Mouse (Mus musculus) heart, embryonic 13.5 days (tissue): ENCODE data around the gene Tmem201. TPM values are rescaled to one million over a fixed set of nuclear protein-coding genes. Genes with fewer than 3 reads are reported as not detected.
"Not testable (repeated sequence)": the region's sequence is repeated elsewhere in the genome, so short reads cannot be mapped to it uniquely, and the experiment has no call there.

Experiments
- ATAC-seq: fragments of 200-750 bp; cut with Nextera tagmentation; 2 replicates; pipeline ENCODE4 v1.8.0; 2017; ENCODE audit warnings: moderate TSS enrichment; ENCODE audit not compliant: insufficient number of reproducible peaks, low FRiP score, low TSS enrichment; ENCODE audit errors: extremely low read depth
- H3K27ac ChIP-seq: fragments of 300-500 bp; sonication (generic); replicated peaks from 2 replicates; pipeline ENCODE4 v1.5.1; 2015; ENCODE audit warnings: moderate library complexity, mild to moderate bottlenecking, inconsistent platforms
- H3K27me3 ChIP-seq: fragments of 300-500 bp; sonication (generic); replicated peaks from 2 replicates; pipeline ENCODE4 v1.6.1; 2015; ENCODE audit warnings: mild to moderate bottlenecking, inconsistent platforms
- H3K36me3 ChIP-seq: fragments of 300-500 bp; sonication (generic); 2 replicates; pipeline ENCODE4 v1.6.1; 2015; ENCODE audit warnings: mild to moderate bottlenecking, inconsistent platforms
- H3K4me1 ChIP-seq: fragments of 300-500 bp; sonication (generic); 2 replicates; pipeline ENCODE4 v1.6.1; 2015; ENCODE audit warnings: inconsistent platforms
- H3K4me2 ChIP-seq: fragments of 300-500 bp; sonication (generic); 2 replicates; pipeline ENCODE4 v1.6.1; 2015; ENCODE audit warnings: inconsistent platforms, mild to moderate bottlenecking, moderate library complexity
- H3K4me3 ChIP-seq: fragments of 300-500 bp; sonication (generic); 2 replicates; pipeline ENCODE4 v1.5.1; 2015; ENCODE audit warnings: moderate library complexity, mild to moderate bottlenecking, inconsistent platforms
- H3K9ac ChIP-seq: fragments of 300-500 bp; sonication (generic); 2 replicates; pipeline ENCODE4 v1.6.1; 2015; ENCODE audit warnings: inconsistent platforms, mild to moderate bottlenecking, moderate library complexity
- H3K9me3 ChIP-seq: fragments of 300-500 bp; sonication (generic); 2 replicates; pipeline ENCODE4 v1.6.1; 2016; ENCODE audit warnings: inconsistent platforms
- WGBS: fragments of 180-500 bp; shearing (Covaris S2); methylation state at CpG from one replicate; pipeline ENCODE4 v1.1.7; 2015; ENCODE audit warnings: mixed read lengths; 5-methylcytosine and 5-hydroxymethylcytosine counted together
- polyA plus RNA-seq: library from polyadenylated mRNA; unstranded; fragments of >200 nt; fragmentation: Nextera tagmentation; extraction: Ambion mirVana; gene quantifications from 2 replicates; pipeline ENCODE4 v1.2.1, GENCODE M21; 2015

The Tmem201 gene
- polyA plus RNA-seq, 1 experiment from 2014 or later: 41.4 TPM

- 0 out of 2 replicates have a peak, but pooled peaks have one; percentile 29 for ATAC-seq
- H3K27ac ChIP-seq: peak overlapping the region; percentile 63
- WGBS: under 1% methylated on average over 65 of the region's 65 CpGs
Measured at GRCm38 (mm10) chr4:149773408-149774093, 35.7 kb upstream of the Tmem201 start.

GRCm38 (mm10) chr4:149772394-149772793 is 34.5 kb upstream of the Tmem201 start:
- Histone ChIP-seq H3K4me3 (no peak overlapping the region), H3K27ac (no peak overlapping the region), H3K9me3 (no peaks in the 10 kb centered on the region), H3K27me3 (0 out of 2 replicates have a peak, but pooled peaks cover 2% of the 10 kb centered on the region), H3K9ac (peak overlapping the region; percentile 11; the same call in 1 of the 2 replicates), H3K4me2 (peak overlapping the region; percentile 100; the same call in 1 of the 2 replicates), H3K36me3 (no peaks in the 10 kb centered on the region), H3K4me1 (peaks cover 25% of the 10 kb centered on the region)
- 38% methylated on average over 2 of the region's 2 CpGs for WGBS
- no peak for ATAC-seq

More at GRCm38 (mm10) chr4:149773408-149774093, 35.7 kb upstream of the Tmem201 start:
- Histone ChIP-seq H3K4me2 (peak overlapping the region; percentile 100), H3K27me3 (peaks cover 6% of the 10 kb centered on the region; the same call in 1 of the 2 replicates), H3K4me1 (peaks cover 29% of the 10 kb centered on the region), H3K36me3 (no peaks in the 10 kb centered on the region), H3K9me3 (no peaks in the 10 kb centered on the region), H3K9ac (peak overlapping the region; percentile 89), H3K4me3 (peak overlapping the region; percentile 82)

GRCm38 (mm10) chr4:149765201-149765600 is 27.4 kb upstream of the Tmem201 start:
- no peak overlapping the region for H3K4me3 ChIP-seq
- H3K27ac ChIP-seq: no peak overlapping the region
- no peaks in the 10 kb centered on the region for H3K4me1 ChIP-seq
- H3K27me3 ChIP-seq: no peaks in the 10 kb centered on the region
- no peaks in the 10 kb centered on the region for H3K9me3 ChIP-seq
- no peak overlapping the region for H3K9ac ChIP-seq
- H3K36me3 ChIP-seq: peaks cover 4% of the 10 kb centered on the region; the same call in 1 of the 2 replicates
- WGBS: 89% methylated on average over 5 of the region's 5 CpGs
- no peak overlapping the region for H3K4me2 ChIP-seq
- ATAC-seq: no peak

DNA sequence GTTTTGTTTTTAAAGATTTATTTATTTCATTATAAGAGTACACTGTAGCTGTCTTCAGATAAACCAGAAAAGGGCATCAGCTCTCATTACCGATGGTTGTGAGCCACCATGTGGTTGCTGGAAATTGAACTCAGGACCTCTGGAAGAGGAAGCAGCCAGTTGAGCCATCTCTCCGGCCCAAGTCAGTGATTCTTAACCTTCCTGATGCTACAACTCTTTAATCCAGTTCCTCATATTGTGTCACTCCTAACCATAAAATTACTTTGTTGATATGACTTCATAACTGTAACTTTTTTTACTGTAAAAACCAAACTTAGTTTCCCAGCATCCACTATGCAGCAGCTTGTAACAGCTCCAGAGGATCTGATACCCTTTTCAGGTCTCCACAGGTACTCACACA is 25.5 kb upstream of the Tmem201 start:
- Histone ChIP-seq H3K36me3 (peaks cover 4% of the 10 kb centered on the region; the same call in 1 of the 2 replicates), H3K4me3 (no peak overlapping the region), H3K27me3 (no peaks in the 10 kb centered on the region), H3K4me2 (no peak overlapping the region), H3K27ac (no peak overlapping the region), H3K9me3 (no peaks in the 10 kb centered on the region), H3K9ac (no peak overlapping the region), H3K4me1 (no peaks in the 10 kb centered on the region)
- 86% methylated on average over 2 of the region's 2 CpGs for WGBS
- ATAC-seq: no peak

DNA sequence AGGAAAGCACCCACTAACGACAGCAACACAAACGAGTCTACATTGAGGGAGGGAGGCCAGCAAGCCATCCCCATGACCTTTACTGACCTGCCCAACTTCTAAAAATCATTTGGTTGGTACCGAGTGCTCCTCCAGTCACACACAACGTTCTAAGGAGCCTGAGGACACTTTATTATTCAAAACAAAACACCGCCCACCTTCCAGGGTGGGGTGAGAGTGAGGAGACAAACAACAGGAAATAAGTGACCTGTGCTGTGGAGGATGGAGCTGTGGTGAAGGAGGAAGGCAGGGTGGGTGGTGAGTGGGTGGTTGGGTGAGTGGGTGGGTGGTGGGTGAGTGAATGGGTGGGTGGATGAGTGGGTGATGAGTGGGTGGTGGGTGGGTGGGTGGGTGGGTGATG is 21.7 kb upstream of the Tmem201 start:
- WGBS: 69% methylated on average over 5 of the region's 5 CpGs

DNA sequence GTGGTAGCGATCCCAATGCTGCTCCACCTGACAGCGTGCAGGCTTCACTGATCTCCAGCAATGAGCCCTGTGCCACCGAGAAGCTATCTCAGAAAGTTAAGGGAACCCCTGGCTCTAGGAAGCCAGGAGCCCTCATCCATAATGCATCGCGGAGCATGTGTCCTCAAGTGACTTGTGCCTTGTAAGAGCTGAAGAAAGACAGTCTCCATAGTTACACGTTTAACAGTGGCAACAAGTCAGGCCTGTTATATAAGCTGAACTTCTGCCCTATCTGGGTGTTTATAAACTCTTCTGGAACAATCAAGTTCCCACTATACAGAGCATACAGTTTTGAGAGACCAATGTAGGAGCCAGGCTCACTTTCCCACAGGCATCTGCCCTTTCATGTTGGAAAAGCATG is 20.6 kb upstream of the Tmem201 start:
- Histone ChIP-seq H3K4me1 (no peaks in the 10 kb centered on the region), H3K36me3 (peaks cover 10% of the 10 kb centered on the region), H3K4me2 (no peak overlapping the region), H3K9ac (no peak overlapping the region), H3K27me3 (no peaks in the 10 kb centered on the region), H3K27ac (no peak overlapping the region), H3K9me3 (no peaks in the 10 kb centered on the region), H3K4me3 (no peak overlapping the region)
- no peak for ATAC-seq
- 77% methylated on average over 6 of the region's 6 CpGs for WGBS

More for the DNA sequence above, 21.7 kb upstream of the Tmem201 start:
- Histone ChIP-seq H3K27me3 (no peaks in the 10 kb centered on the region), H3K4me1 (no peaks in the 10 kb centered on the region), H3K36me3 (peaks cover 10% of the 10 kb centered on the region), H3K9ac (no peak overlapping the region), H3K27ac (no peak overlapping the region), H3K9me3 (no peaks in the 10 kb centered on the region), H3K4me3 (no peak overlapping the region), H3K4me2 (no peak overlapping the region)
- ATAC-seq: no peak

- 81% methylated on average over 7 of the region's 7 CpGs for WGBS
- not testable (repeated sequence) for H3K9me3 ChIP-seq, H3K4me2 ChIP-seq, H3K27ac ChIP-seq, ATAC-seq, H3K9ac ChIP-seq, H3K4me1 ChIP-seq, H3K27me3 ChIP-seq, H3K4me3 ChIP-seq
- H3K36me3 ChIP-seq: peaks cover 10% of the 10 kb centered on the region
Measured at GRCm38 (mm10) chr4:149756546-149756945, 18.7 kb upstream of the Tmem201 start.

- H3K4me2 ChIP-seq: no peak overlapping the region
- H3K27me3 ChIP-seq: 0 out of 2 replicates have a peak, but pooled peaks cover 3% of the 10 kb centered on the region
- no peak for ATAC-seq
- 0 out of 2 replicates have a peak, but pooled peaks cover 5% of the 10 kb centered on the region for H3K4me1 ChIP-seq
- H3K36me3 ChIP-seq: peaks cover 10% of the 10 kb centered on the region; the same call in 1 of the 2 replicates
- H3K9ac ChIP-seq: no peak overlapping the region
- H3K27ac ChIP-seq: no peak overlapping the region
- WGBS: 76% methylated on average over 3 of the region's 3 CpGs
- H3K4me3 ChIP-seq: no peak overlapping the region
- H3K9me3 ChIP-seq: no peaks in the 10 kb centered on the region
Measured at GRCm38 (mm10) chr4:149752836-149753235, 15.0 kb upstream of the Tmem201 start.

DNA sequence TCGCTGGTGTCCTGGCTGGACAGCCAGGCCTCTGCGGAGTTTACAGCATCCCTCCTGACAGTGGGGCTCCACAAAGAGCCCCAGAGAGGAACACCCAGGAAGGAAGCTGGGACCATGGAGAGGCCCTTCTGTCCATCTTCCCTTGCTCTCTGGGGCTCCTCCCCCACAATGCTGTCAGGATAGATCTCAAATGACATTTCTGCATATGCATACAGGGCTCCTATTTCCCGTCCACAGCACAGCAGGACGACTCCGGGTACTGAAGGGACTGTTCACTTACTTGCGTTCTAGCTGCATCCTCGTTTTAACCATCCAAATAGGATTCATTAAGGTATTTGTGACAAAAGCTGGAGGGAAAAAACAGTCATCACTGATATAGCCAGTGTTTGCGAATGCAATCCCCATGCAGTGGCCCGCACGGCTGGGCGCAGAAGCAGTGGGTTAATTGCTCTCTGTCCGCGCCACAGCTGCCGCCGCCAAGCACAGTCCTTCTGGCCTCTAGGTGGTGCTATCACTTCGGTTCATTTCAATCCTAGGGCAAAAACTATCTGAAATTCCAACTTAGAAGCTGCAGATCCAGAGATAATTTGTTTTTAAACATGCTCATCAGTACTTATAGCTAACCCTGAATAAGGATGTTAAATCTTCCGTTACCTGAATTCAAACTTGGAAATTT is 14.4 kb upstream of the Tmem201 start:
- H3K4me1 ChIP-seq: 0 out of 2 replicates have a peak, but pooled peaks cover 5% of the 10 kb centered on the region
- no peak overlapping the region for H3K27ac ChIP-seq
- no peak overlapping the region for H3K4me3 ChIP-seq
- peak overlapping the region; percentile 26; the same call in 1 of the 2 replicates for H3K4me2 ChIP-seq
- peaks cover 10% of the 10 kb centered on the region; the same call in 1 of the 2 replicates for H3K36me3 ChIP-seq
- no peak for ATAC-seq
- 0 out of 2 replicates have a peak, but pooled peaks cover 3% of the 10 kb centered on the region for H3K27me3 ChIP-seq
- no peaks in the 10 kb centered on the region for H3K9me3 ChIP-seq
- H3K9ac ChIP-seq: no peak overlapping the region
- WGBS: 34% methylated on average over 17 of the region's 17 CpGs

DNA sequence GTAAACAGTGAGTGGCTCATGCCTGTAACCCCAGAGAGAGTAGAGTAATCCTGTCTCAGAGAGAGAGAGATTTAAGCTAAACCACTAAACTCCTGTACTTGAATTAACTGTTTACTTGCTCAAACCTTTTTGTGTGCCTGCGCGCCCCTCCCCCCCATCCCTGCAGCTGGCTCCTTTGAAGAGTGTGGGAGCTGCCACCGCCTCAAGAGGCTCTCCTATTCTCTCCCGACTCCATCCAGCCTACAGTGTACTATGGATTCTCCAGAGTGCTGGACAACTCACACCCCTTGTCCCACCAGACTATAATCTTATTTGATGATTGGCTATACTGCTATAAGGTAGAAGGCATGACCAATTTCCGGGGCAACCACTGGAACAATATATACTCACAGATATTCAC is 12.8 kb upstream of the Tmem201 start:
- H3K4me1 ChIP-seq: 0 out of 2 replicates have a peak, but pooled peaks cover 5% of the 10 kb centered on the region
- H3K36me3 ChIP-seq: peaks cover 12% of the 10 kb centered on the region
- no peak overlapping the region for H3K9ac ChIP-seq
- 31% methylated on average over 5 of the region's 5 CpGs for WGBS
- H3K27me3 ChIP-seq: 0 out of 2 replicates have a peak, but pooled peaks cover 3% of the 10 kb centered on the region
- H3K4me3 ChIP-seq: no peak overlapping the region
- H3K27ac ChIP-seq: no peak overlapping the region
- no peak overlapping the region for H3K4me2 ChIP-seq
- no peaks in the 10 kb centered on the region for H3K9me3 ChIP-seq
- ATAC-seq: no peak

DNA sequence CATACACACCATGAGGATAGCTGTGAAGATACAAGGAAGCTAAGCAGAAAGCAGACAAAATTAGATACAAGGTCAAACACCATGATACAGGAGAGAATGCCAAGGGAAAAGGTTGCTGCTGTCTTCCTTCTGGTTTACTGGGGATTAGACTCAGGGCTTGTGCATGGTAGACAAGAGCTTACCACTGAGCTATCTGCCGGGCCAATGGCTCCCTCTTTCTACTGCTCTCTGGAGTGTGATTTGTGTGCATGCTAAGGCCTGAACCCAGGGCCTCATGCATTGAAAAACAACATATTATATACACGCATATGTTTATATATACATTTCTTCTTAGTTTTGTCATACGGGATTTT is 11.8 kb upstream of the Tmem201 start:
- H3K4me1 ChIP-seq, ATAC-seq, H3K9me3 ChIP-seq, H3K4me2 ChIP-seq, H3K4me3 ChIP-seq, H3K27me3 ChIP-seq, H3K27ac ChIP-seq, H3K9ac ChIP-seq: not testable (repeated sequence)
- 86% methylated on average over 3 of the region's 3 CpGs for WGBS
- peaks cover 12% of the 10 kb centered on the region for H3K36me3 ChIP-seq
